Mouse (Mus musculus) neutrophil, adult 83 days (primary cell): ENCODE results near the gene Htr3b. TPM values are rescaled to one million over a fixed set of nuclear protein-coding genes. Genes with fewer than 3 reads are reported as not detected.

Experiments
- total RNA-seq, 2 experiments: library from RNA; stranded (reverse); gene quantifications; one replicate each; pipeline ENCODE4 v1.2.4; 2023

Htr3b gene
- total RNA-seq: not detected

DNA sequence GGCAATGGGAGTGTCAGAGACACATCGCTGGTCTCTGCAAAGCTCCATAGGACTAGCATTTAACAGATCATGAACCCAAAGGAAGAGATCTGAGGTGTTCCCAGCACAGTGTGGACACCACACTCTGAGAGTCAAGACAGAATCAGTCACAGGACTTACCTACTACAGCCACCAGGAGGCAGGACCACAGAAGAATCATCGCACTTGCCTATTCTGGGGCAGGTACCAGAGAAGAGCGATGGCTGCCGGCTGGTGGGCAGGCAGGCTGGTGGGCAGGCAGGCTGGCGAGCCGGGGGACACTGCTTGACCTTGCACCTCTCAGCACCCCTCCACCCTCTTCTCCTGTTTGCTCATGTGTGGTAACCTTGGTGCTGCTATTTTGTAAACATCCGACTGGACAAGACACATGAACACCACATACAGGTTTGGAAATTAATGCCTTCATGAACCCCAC, at the start of gene Htr3b:
Gene Htr3b (minus strand): TSS at position 404 of the 454 bp plus-strand sequence.

DNA sequence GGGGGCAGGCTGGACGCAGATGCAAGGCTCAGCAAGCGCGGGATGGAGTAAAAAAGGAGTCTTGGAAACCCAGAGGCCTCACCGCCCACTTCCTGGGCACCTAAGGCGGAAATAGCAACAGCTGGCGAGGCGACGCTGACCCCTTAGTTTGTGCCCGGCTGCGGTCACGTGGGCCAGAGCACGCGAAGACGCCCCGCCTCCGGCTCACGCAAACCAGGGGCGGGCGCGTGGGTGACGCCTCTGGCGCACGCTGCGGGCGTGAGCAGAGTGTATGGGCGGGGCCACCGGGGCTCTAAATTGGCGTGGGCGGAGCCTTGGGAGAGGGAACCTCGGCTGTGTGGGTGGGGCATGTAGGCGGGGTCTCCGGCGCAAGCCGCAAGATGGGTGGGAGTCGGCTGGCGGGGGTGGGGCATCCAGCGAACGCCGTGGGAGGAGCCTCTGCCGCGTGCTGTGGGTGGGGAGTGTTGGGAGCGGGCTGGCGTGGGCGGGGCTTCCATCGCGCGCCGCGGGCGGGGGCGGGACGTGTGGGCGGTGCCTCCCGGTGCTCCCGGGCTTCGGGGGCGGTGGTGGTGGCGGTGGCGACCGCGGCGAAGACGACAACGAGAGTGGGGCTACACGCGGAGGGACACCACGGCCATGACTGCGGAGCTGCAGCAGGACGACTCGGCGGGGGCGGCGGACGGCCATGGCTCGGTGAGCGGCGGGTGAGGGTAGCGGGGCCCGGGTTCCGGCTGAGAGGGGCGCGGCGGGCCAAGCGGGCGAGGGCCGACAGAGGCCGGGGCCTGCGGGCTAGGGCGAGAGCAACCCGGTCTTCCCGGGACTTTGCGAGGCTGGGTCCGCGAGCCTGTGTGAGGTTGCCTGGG, 20.3 kb upstream of the Htr3b start, which contains the start of gene Usp28:
Gene Usp28 (plus strand): TSS at position 531 of the 863 bp plus-strand sequence.

DNA sequence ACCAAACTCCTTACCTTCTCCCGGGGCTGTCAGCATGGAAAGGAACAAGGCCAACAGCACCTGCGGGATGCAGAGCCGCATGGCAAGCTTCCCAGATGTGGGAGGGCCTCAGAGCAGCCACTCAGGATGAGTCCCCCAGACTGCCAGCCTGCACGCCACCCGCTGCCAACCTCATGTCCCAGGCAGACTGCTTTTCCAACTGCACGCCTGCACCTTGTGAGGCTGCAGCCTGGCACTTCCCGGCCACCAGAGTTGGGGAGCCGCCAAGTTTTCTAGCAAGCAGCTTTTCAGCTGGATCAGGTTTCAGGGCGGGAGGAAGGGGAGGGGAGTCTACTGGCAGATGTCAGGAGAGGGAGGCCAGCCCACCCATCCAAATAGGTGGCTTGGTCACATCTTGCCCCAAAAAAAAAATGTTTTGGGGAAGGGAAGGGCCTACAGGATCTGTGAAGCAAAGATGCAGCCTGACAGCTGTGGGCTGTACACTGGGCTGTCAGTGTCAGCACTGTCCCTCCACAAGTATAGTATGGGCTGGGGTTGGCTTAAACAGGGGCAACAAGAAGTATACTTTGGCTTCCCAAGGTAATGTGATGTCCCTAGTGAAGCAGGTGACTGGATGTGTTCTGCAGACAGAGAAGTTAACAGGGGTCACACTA, 53.8 kb downstream of the Htr3b start, which contains the start of gene Htr3a:
Gene Htr3a (minus strand): TSS at position 215 of the 653 bp plus-strand sequence.

Other genes starting within 250 kb of the Htr3b start
- 1 to 10 TPM; 5.3 to 6.3 TPM for gene Zbtb16, start 128.8 kb downstream of the Htr3b start, total RNA-seq
- not detected for gene Htr3a, start 53.9 kb downstream of the Htr3b start, total RNA-seq
- gene Usp28, start 20.4 kb upstream of the Htr3b start, total RNA-seq: 1 to 10 TPM; 9.3 to 9.8 TPM
- 10 to 100 TPM; 24.7 to 25.2 TPM for gene Zw10, start 90.6 kb upstream of the Htr3b start, total RNA-seq
- not detected for gene Tmprss5, start 116.3 kb upstream of the Htr3b start, total RNA-seq